Mouse (Mus musculus): Measurements from ENCODE around the gene Rbp4. TPM values are rescaled to one million over a fixed set of nuclear protein-coding genes. Genes with fewer than 3 reads are reported as not detected.

The Rbp4 gene
- 0.35 TPM for polyA plus RNA-seq (2012; fragmentation: generic; extraction: Trizol)

DNA sequence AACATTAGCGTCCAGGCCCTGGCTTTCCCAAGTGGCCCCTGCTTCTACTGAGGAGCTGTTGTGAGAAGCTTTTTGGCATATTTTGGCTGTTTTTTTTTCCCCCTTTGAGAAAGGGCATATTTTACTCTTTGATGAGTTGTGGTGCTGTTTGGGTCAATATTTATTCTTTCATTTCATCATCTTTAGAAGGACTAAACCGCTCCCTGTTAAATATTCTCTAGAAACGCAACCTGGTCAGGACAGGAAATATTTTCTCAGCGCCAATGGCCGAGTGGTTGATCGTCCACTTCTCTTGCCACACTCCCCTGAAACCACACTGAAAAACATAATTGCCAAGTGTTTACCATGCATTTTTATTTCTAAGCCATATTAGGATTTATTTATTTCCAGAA, at the start of gene Rbp4:
TSS of gene Rbp4 (minus strand) at position 63 of the 392 bp plus-strand sequence.
- Histone ChIP-seq H3K79me2 (ENCODE audit: control insufficient read depth, insufficient read depth) (no peaks in the 10 kb centered on the region), H3K27me3 (ENCODE audit: control insufficient read depth, insufficient read depth, insufficient read length) (peaks cover 27% of the 10 kb centered on the region), H3K4me2 (ENCODE audit: low read depth) (peak within 1 kb of the TSS; percentile 24), H3K4me3 (no peak within 1 kb of the TSS), H3K36me3 (ENCODE audit: control insufficient read depth, insufficient read depth) (no peaks in the 10 kb centered on the region), H3ac (ENCODE audit: control insufficient read depth, insufficient read length) (no peak within 1 kb of the TSS)
- TF ChIP-seq TCF12 (IDR thresholded peaks at IDR 0.05; ENCODE audit: insufficient read depth, poor library complexity, severe bottlenecking), result no peak
- TF ChIP-seq MYOG (IDR thresholded peaks at IDR 0.05; ENCODE audit: control insufficient read depth in 1 of 3, insufficient read depth in 1 of 3, insufficient read length in 2 of 3, low read depth in 2 of 3), result no peak
- TF ChIP-seq CEBPB (IDR thresholded peaks at IDR 0.05; ENCODE audit: insufficient read depth, poor library complexity, severe bottlenecking), result no peak
- no peak for TF ChIP-seq E2F4 (IDR thresholded peaks at IDR 0.05; ENCODE audit: insufficient read depth)
- TF ChIP-seq POLR2AphosphoS2 (IDR thresholded peaks at IDR 0.05; ENCODE audit: insufficient read length, low read depth), result no peak
- no peak for TF ChIP-seq USF1 (IDR thresholded peaks at IDR 0.05; ENCODE audit: low read depth)
- no peak for TF ChIP-seq POLR2A (IDR thresholded peaks at IDR 0.05; ENCODE audit: insufficient read length, low read depth)
- TF ChIP-seq SRF (IDR thresholded peaks at IDR 0.05; ENCODE audit: control insufficient read depth, insufficient read length, low read depth), result no peak
- TF ChIP-seq REST (IDR thresholded peaks at IDR 0.05; ENCODE audit: insufficient read depth, insufficient read length), result no peak
- no peak for TF ChIP-seq MAX (IDR thresholded peaks at IDR 0.05; ENCODE audit: low read depth)
- TF ChIP-seq MYOD1 (IDR thresholded peaks at IDR 0.05; ENCODE audit: control insufficient read depth in 1 of 3, insufficient read length in 2 of 3, low read depth in 2 of 3), result no peak
- no peak for TF ChIP-seq TCF3 (IDR thresholded peaks at IDR 0.05; ENCODE audit: insufficient read length, low read depth)

DNA sequence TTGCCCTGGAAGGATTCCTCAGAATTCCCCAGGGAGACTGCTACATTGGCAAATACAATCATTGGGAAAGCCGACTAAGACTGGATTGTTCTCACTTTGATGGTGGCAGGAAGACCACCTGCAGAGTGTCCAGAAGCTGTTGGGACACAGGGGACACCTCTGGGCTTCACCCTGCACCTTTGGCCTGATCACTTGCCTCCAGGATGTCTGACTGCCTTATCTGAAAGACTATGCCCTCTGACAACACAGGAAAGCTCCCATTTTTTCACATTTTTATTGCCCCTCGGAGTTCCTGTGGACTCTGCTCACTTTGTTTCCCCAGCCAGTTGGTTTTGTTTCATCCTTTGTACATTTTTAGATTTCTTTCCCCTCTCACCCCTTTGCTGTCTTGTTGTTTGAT, 39.6 kb upstream of the Rbp4 start:
- H3K4me3 ChIP-seq, result no peak overlapping the region
- H3K27me3 ChIP-seq (ENCODE audit: control insufficient read depth, insufficient read depth, insufficient read length), result peaks cover 4% of the 10 kb centered on the region
- no peaks in the 10 kb centered on the region for H3K36me3 ChIP-seq (ENCODE audit: control insufficient read depth, insufficient read depth)
- H3K79me2 ChIP-seq (ENCODE audit: control insufficient read depth, insufficient read depth), result no peaks in the 10 kb centered on the region
- H3K4me2 ChIP-seq (ENCODE audit: low read depth), result no peak overlapping the region
- H3ac ChIP-seq (ENCODE audit: control insufficient read depth, insufficient read length), result no peak overlapping the region
- TF ChIP-seq POLR2AphosphoS2 (IDR thresholded peaks at IDR 0.05; ENCODE audit: insufficient read length, low read depth), result no peak
- TF ChIP-seq POLR2A (IDR thresholded peaks at IDR 0.05; ENCODE audit: insufficient read length, low read depth), result no peak
- no peak for TF ChIP-seq CEBPB (IDR thresholded peaks at IDR 0.05; ENCODE audit: insufficient read depth, poor library complexity, severe bottlenecking)
- TF ChIP-seq REST (IDR thresholded peaks at IDR 0.05; ENCODE audit: insufficient read depth, insufficient read length), result no peak
- TF ChIP-seq E2F4 (IDR thresholded peaks at IDR 0.05; ENCODE audit: insufficient read depth), result no peak
- TF ChIP-seq TCF3 (IDR thresholded peaks at IDR 0.05; ENCODE audit: insufficient read length, low read depth), result no peak
- TF ChIP-seq TCF12 (IDR thresholded peaks at IDR 0.05; ENCODE audit: insufficient read depth, poor library complexity, severe bottlenecking), result no peak
- TF ChIP-seq SRF (IDR thresholded peaks at IDR 0.05; ENCODE audit: control insufficient read depth, insufficient read length, low read depth), result no peak
- no peak for TF ChIP-seq USF1 (IDR thresholded peaks at IDR 0.05; ENCODE audit: low read depth)
- no peak for TF ChIP-seq MAX (IDR thresholded peaks at IDR 0.05; ENCODE audit: low read depth)
- TF ChIP-seq MYOD1 (IDR thresholded peaks at IDR 0.05; ENCODE audit: control insufficient read depth in 1 of 3, insufficient read length in 2 of 3, low read depth in 2 of 3), result no peak
- no peak for TF ChIP-seq MYOG (IDR thresholded peaks at IDR 0.05; ENCODE audit: control insufficient read depth in 1 of 3, insufficient read depth in 1 of 3, insufficient read length in 2 of 3, low read depth in 2 of 3)

DNA sequence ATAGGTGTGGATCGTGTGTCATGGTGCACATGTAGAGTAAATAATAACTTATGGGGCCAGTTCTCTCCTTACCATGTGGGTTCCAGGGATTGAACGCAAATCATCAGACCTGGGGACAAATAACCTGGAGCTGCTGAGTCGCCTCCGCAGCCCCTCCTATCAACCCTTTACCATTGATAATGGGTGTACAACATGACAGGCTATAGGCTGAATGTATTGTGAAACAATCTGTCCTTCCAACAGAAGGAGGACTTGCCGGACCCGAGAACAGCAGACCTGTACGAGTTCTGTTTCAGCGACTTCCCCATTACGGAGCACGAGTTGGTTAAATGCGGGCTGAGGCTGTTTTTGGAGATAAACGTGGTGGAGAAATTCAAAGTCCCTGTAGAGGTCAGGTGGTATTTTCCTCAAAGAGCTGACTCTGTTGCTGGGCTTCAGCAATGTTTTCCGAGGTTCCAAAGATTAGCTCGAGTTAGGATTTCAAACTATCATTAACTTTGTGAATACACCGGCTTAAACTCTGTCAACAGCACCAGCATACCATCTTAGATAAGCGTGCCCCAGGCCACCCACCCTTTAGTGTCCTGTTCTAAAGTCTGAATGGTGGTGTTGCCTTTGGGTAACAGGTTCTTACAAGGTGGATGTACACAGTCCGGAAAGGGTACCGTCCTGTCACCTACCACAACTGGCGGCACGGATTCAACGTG, 36.7 kb upstream of the Rbp4 start:
- no peaks in the 10 kb centered on the region for H3K36me3 ChIP-seq (ENCODE audit: control insufficient read depth, insufficient read depth)
- H3K27me3 ChIP-seq (ENCODE audit: control insufficient read depth, insufficient read depth, insufficient read length), result peaks cover 4% of the 10 kb centered on the region
- no peak overlapping the region for H3K4me2 ChIP-seq (ENCODE audit: low read depth)
- H3K79me2 ChIP-seq (ENCODE audit: control insufficient read depth, insufficient read depth), result no peaks in the 10 kb centered on the region
- H3ac ChIP-seq (ENCODE audit: control insufficient read depth, insufficient read length), result no peak overlapping the region
- H3K4me3 ChIP-seq, result no peak overlapping the region
- TF ChIP-seq TCF12 (IDR thresholded peaks at IDR 0.05; ENCODE audit: insufficient read depth, poor library complexity, severe bottlenecking), result no peak
- no peak for TF ChIP-seq REST (IDR thresholded peaks at IDR 0.05; ENCODE audit: insufficient read depth, insufficient read length)
- no peak for TF ChIP-seq SRF (IDR thresholded peaks at IDR 0.05; ENCODE audit: control insufficient read depth, insufficient read length, low read depth)
- no peak for TF ChIP-seq MAX (IDR thresholded peaks at IDR 0.05; ENCODE audit: low read depth)
- TF ChIP-seq POLR2A (IDR thresholded peaks at IDR 0.05; ENCODE audit: insufficient read length, low read depth), result no peak
- TF ChIP-seq MYOD1 (IDR thresholded peaks at IDR 0.05; ENCODE audit: control insufficient read depth in 1 of 3, insufficient read length in 2 of 3, low read depth in 2 of 3), result no peak
- TF ChIP-seq TCF3 (IDR thresholded peaks at IDR 0.05; ENCODE audit: insufficient read length, low read depth), result no peak
- no peak for TF ChIP-seq MYOG (IDR thresholded peaks at IDR 0.05; ENCODE audit: control insufficient read depth in 1 of 3, insufficient read depth in 1 of 3, insufficient read length in 2 of 3, low read depth in 2 of 3)
- no peak for TF ChIP-seq E2F4 (IDR thresholded peaks at IDR 0.05; ENCODE audit: insufficient read depth)
- no peak for TF ChIP-seq POLR2AphosphoS2 (IDR thresholded peaks at IDR 0.05; ENCODE audit: insufficient read length, low read depth)
- TF ChIP-seq CEBPB (IDR thresholded peaks at IDR 0.05; ENCODE audit: insufficient read depth, poor library complexity, severe bottlenecking), result no peak
- no peak for TF ChIP-seq USF1 (IDR thresholded peaks at IDR 0.05; ENCODE audit: low read depth)

DNA sequence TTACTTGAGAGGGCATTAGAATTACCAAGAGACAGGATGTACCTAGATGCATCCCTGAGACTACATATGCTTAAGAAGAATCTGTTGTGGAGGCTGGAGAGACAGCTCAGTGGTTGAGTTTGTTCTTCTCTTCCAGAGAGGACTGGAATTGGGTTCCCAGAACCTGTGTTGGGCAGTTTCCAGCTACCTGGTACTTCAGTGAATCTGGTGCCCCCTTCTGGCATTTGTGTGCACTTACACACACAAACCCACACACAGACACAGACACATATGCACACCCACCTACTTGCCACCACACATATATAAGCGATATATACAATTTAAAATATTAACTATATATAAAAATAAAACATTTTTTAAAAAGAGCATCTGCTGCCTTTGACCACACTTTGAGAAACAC, 31.2 kb upstream of the Rbp4 start:
- Histone ChIP-seq H3K27me3 (ENCODE audit: control insufficient read depth, insufficient read depth, insufficient read length) (no peaks in the 10 kb centered on the region), H3K36me3 (ENCODE audit: control insufficient read depth, insufficient read depth) (no peaks in the 10 kb centered on the region), H3K4me3 (no peak overlapping the region), H3ac (ENCODE audit: control insufficient read depth, insufficient read length) (no peak overlapping the region), H3K4me2 (ENCODE audit: low read depth) (no peak overlapping the region), H3K79me2 (ENCODE audit: control insufficient read depth, insufficient read depth) (no peaks in the 10 kb centered on the region)
- no peak for TF ChIP-seq USF1 (IDR thresholded peaks at IDR 0.05; ENCODE audit: low read depth)
- no peak for TF ChIP-seq POLR2AphosphoS2 (IDR thresholded peaks at IDR 0.05; ENCODE audit: insufficient read length, low read depth)
- TF ChIP-seq TCF12 (IDR thresholded peaks at IDR 0.05; ENCODE audit: insufficient read depth, poor library complexity, severe bottlenecking), result no peak
- TF ChIP-seq MYOD1 (IDR thresholded peaks at IDR 0.05; ENCODE audit: control insufficient read depth in 1 of 3, insufficient read length in 2 of 3, low read depth in 2 of 3), result no peak
- no peak for TF ChIP-seq SRF (IDR thresholded peaks at IDR 0.05; ENCODE audit: control insufficient read depth, insufficient read length, low read depth)
- no peak for TF ChIP-seq POLR2A (IDR thresholded peaks at IDR 0.05; ENCODE audit: insufficient read length, low read depth)

Measured in myocyte (in vitro differentiated cells).